Mouse (Mus musculus) G1E-ER4 (cell line): ENCODE results near the gene Wipf1. TPM values are rescaled to one million over a fixed set of nuclear protein-coding genes. Genes with fewer than 3 reads are reported as not detected.

Experiments used
- GATA1 ChIP-seq: IDR thresholded peaks from one replicate; pipeline ENCODE4 v1.8.0; 2012; ENCODE audit warnings: low read length, inconsistent platforms
- polyA plus RNA-seq: library from polyadenylated mRNA; stranded (reverse); fragments of >175 nt; gene quantifications from 2 replicates; pipeline ENCODE4 v1.2.3, GENCODE M21; 2012

Wipf1 gene
- polyA plus RNA-seq, 1 experiment, result 0.16 TPM

- TF ChIP-seq GATA1, result no peak
Measured at GRCm38 (mm10) chr2:73522891-73523290, 6.6 kb downstream of the Wipf1 start.

GRCm38 (mm10) chr2:73522336-73522735 lies 7.2 kb downstream of the Wipf1 start:
- TF ChIP-seq GATA1, result no peak

DNA sequence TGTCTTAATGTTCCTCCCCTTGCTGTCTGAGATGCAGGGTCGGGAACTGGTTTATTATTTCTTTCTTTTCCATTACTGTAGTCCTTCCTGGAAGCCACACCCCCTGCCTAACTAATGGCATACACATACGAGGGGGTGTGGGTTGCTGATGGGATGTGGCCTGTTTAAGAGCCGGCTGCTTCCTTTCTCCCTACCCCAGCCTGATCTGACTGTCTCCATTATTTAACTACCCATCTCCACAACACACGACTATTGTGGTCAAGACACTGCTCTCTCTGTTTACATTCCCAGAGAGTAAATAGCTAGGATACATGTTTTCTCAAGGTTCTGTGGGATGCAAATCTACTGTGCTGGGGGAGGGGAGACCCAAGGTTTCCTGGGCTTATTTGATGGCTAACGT lies 7.8 kb downstream of the Wipf1 start:
- no peak for TF ChIP-seq GATA1

DNA sequence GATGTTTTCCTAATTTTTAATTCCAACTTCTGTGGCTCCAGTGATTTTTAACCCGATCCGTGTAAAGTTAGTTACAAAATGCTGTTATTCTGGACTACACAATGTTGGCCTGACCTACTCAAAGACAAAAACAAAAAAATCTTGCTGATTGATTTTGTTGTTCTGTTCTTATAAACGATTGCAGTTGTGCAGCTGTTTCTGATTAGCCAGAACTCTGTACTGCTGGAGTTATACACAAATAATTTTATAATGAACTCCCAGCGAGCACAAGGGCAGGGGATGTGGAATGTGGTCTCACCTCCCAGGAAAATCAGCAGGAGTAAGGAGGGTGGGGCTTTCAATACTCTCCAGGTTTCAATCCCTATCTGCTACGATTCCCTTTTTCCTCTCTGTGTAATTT lies 10.6 kb downstream of the Wipf1 start:
- no peak for TF ChIP-seq GATA1

- no peak for TF ChIP-seq GATA1
Measured at GRCm38 (mm10) chr2:73518311-73518710, 11.2 kb downstream of the Wipf1 start.

DNA sequence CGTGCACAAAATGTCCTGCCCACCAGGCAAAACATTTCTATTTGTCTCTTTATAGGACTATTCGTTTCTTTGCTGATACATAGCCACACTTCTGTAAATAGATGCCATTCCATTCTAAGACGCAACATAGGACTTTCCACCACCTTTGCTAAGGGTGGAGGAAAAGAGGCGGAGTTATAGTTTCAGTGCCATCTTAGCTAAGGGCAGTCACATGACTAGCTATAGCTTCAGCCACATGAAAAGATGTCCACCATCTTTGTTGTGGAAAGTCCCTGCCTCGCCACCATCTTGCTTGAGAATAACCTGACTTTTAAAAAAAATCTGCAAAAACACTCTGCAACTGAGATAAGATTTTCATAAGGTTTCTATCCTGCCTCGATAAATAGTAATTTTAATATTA lies 15.4 kb downstream of the Wipf1 start:
- no peak for TF ChIP-seq GATA1

GRCm38 (mm10) chr2:73513204-73513749 lies 16.3 kb downstream of the Wipf1 start:
- no peak for TF ChIP-seq GATA1

DNA sequence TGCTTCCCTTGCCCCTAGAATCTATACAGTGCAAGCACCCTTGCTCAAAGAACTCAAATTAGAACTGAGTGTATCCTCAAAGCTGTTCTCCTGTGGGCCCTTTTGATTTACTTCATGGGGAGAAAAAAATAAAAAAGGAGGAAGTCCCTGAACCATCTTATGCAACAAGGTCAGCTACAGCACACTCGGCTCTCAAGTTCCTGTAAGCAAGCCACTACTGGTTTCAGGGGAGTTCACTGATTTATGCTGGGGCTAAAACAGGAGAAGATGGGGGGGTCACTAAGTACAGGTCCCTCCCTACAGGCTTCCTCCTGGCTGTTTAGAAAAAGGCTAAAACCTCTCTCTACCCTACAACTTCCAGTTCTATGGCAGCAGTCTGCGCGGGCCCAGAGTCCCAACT lies 17.5 kb downstream of the Wipf1 start:
- no peak for TF ChIP-seq GATA1

GRCm38 (mm10) chr2:73510731-73511360 lies 18.7 kb downstream of the Wipf1 start:
- TF ChIP-seq GATA1, result no peak

- TF ChIP-seq GATA1, result no peak
Measured at GRCm38 (mm10) chr2:73510025-73510288, 19.6 kb downstream of the Wipf1 start.

GRCm38 (mm10) chr2:73509248-73510024 lies 20.1 kb downstream of the Wipf1 start:
- TF ChIP-seq GATA1, result no peak

GRCm38 (mm10) chr2:73507886-73508285 lies 21.6 kb downstream of the Wipf1 start:
- no peak for TF ChIP-seq GATA1

DNA sequence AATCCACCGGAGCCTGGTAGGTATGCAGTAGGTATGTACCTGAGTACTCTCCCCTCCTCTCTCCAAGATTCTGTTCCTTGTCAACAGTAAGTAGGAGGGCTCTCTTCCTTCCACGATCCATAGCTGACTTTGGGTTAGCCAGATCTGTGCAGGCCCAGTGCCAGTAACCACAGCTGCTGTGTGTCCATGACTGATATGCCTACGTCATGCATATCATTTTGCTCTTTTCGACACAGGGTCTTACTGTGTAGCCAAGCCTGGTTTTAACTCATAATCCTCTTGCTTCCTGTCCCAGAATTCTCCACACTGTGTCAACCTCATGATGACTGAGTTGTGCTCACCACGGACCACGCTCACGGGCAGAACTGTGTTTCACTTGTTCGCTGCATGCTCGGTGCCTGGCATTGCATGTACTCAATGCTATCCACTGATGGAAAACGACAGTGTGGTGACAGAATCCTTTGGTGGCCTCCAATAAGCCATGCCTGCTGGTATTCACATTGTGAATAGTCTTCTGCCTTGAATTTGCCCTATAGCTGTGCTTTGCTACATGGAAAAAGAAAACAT lies 26.6 kb downstream of the Wipf1 start:
- TF ChIP-seq GATA1, result no peak

DNA sequence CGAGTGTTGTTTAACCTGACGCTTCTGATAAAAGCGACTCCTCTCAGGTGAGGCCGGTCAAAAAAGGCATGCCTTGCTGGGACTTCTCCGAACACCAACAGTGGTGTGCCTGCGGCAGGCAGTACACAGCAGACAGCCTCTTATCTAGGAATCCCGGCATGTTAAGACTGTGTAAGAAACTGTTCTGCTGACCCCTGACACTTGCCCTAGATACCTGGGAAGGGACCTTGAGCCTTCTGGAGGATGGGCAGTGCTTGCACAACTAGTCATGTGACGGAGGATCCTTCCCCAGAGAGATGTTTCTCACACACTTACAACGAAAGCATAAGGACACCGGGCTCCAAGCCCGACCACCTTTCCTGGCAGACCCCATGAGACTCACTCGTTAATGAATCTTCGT lies 28.7 kb downstream of the Wipf1 start:
- no peak for TF ChIP-seq GATA1

DNA sequence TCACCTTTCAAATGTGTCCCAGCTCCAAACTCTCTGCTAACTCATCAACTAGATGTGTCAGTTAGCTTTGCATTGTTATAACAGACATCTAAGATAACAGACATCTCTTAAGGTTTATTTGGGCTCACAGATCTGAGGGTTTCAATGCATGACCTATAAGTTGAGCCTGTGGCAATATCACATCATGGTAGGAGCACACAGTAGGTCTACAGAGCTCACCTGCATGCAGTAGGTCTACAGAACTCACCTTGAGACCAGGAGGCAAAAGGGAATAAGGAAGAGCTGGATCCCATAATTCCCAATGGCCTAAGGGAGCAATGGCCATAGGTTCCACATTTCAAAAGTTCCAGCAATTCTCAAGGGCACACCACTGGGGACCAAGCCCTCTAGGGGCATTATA lies 31.2 kb downstream of the Wipf1 start:
- TF ChIP-seq GATA1, result no peak

DNA sequence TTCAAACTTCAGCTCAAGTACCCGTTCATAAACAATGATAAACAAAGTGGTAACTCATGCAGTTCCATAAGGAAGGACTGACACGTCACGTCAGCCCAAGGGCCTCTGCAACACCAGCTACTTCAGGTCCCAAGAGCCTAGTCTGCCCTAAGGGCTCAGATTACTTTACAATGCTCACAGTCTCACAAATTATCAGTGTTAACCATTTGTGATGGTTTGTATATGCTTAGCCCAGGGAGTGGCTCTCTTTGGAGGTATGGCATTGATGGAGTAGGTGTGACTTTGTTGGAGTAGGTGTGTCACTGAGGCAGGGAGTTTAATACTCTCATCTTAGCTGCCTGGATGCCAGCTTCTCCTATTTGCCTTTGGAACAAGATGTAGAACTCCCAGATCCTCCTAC lies 32.0 kb downstream of the Wipf1 start:
- no peak for TF ChIP-seq GATA1

DNA sequence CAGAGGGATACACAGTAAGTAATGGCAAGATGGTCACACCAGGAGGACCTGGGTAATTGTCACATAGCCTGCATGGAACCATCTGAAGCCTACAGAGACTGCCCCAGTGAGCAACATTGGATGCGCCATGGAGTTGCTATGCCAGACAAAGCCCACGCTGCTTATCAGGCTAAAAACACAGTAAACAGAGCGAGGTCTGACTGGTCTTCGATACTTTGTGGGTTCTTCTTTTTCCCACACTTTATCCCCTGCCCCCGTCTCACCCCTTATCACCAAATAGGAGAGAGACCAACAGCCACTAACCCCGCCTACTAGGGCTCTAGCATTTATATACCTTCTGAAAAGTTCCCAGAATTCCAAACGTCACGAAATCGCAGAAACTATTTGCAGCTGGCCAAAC lies 32.6 kb downstream of the Wipf1 start:
- TF ChIP-seq GATA1, result no peak
